Mouse (Mus musculus) liver, embryonic 12.5 days (tissue): Measurements from ENCODE around the gene Mettl24. TPM values are rescaled to one million over a fixed set of nuclear protein-coding genes. Genes with fewer than 3 reads are reported as not detected.

Source experiments
- ATAC-seq: fragments of 200-750 bp; cut with Nextera tagmentation; 2 replicates; pipeline ENCODE4 v1.8.0; 2017; ENCODE audit warnings: moderate number of reproducible peaks, mild to moderate bottlenecking, moderate library complexity
- H3K27ac ChIP-seq: fragments of 300-500 bp; sonication (generic); 2 replicates; pipeline ENCODE4 v1.5.1; 2016; ENCODE audit warnings: mild to moderate bottlenecking
- H3K27me3 ChIP-seq: fragments of 300-500 bp; sonication (generic); replicated peaks from 2 replicates; pipeline ENCODE4 v1.6.1; 2016; ENCODE audit warnings: mild to moderate bottlenecking, moderate library complexity
- H3K36me3 ChIP-seq: fragments of 300-500 bp; sonication (generic); 2 replicates; pipeline ENCODE4 v1.6.1; 2016; ENCODE audit warnings: mild to moderate bottlenecking, moderate library complexity
- H3K4me1 ChIP-seq: fragments of 300-500 bp; sonication (generic); 2 replicates; pipeline ENCODE4 v1.6.1; 2016
- H3K4me2 ChIP-seq: fragments of 300-500 bp; sonication (generic); 2 replicates; pipeline ENCODE4 v1.6.1; 2016; ENCODE audit warnings: mild to moderate bottlenecking, moderate library complexity
- H3K4me3 ChIP-seq: fragments of 300-500 bp; sonication (generic); 2 replicates; pipeline ENCODE4 v1.5.1; 2016; ENCODE audit warnings: mild to moderate bottlenecking, moderate library complexity
- H3K9ac ChIP-seq: fragments of 300-500 bp; sonication (generic); 2 replicates; pipeline ENCODE4 v1.6.1; 2016; ENCODE audit warnings: mild to moderate bottlenecking, moderate library complexity
- H3K9me3 ChIP-seq: fragments of 300-500 bp; sonication (generic); replicated peaks from 2 replicates; pipeline ENCODE4 v1.6.1; 2016; ENCODE audit warnings: mild to moderate bottlenecking, moderate library complexity
- WGBS: fragments of 180-500 bp; shearing (Covaris S2); methylation state at CpG from one replicate; pipeline ENCODE4 v1.1.7; 2016; ENCODE audit not compliant: insufficient replicate concordance; 5-methylcytosine and 5-hydroxymethylcytosine counted together
- polyA plus RNA-seq: library from polyadenylated mRNA; unstranded; fragments of >200 nt; fragmentation: Nextera tagmentation; extraction: Ambion mirVana; gene quantifications from 2 replicates; pipeline ENCODE4 v1.2.1, GENCODE M21; 2016

The Mettl24 gene
- polyA plus RNA-seq, 1 experiment from 2014 or later: 0.87 TPM

DNA sequence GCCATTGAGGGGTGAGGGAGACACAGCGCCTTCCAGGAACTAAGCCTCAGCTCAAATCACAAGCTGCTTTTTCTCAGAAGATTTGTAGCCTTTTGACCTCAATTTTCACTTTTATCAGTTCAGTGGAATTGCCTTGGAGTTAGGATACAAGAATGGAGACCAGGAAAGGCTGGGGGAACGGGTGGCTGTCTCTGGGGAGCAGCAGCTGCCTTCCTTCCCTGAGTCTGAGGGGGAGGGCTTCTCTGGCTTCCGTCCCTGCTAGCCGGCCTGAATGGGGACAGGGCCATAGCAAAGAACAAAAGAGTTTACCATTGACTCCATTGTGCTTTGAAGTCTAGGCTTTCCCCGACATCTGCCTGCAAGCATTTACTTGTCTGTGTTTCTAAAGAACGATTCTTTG lies 41.3 kb downstream of the Mettl24 start:
- no peaks in the 10 kb centered on the region for H3K9me3 ChIP-seq
- H3K4me3 ChIP-seq: no peak overlapping the region
- ATAC-seq: no peak
- no peaks in the 10 kb centered on the region for H3K36me3 ChIP-seq
- H3K9ac ChIP-seq: no peak overlapping the region
- no peak overlapping the region for H3K27ac ChIP-seq
- no peaks in the 10 kb centered on the region for H3K4me1 ChIP-seq
- H3K4me2 ChIP-seq: no peak overlapping the region
- H3K27me3 ChIP-seq: peaks cover 4% of the 10 kb centered on the region; the same call in 1 of the 2 replicates
- WGBS: 54% methylated on average over 6 of the region's 6 CpGs

- Histone ChIP-seq H3K27me3 (no peaks in the 10 kb centered on the region; the same call in 1 of the 2 replicates), H3K9me3 (no peaks in the 10 kb centered on the region)
- WGBS: 52% methylated on average over 4 of the region's 4 CpGs
Measured at GRCm38 (mm10) chr10:40725066-40725465, 42.0 kb downstream of the Mettl24 start.

GRCm38 (mm10) chr10:40725471-40725870 lies 42.4 kb downstream of the Mettl24 start:
- Histone ChIP-seq H3K27me3 (no peaks in the 10 kb centered on the region; the same call in 1 of the 2 replicates), H3K9ac (no peak overlapping the region), H3K27ac (no peak overlapping the region), H3K4me1 (no peaks in the 10 kb centered on the region), H3K4me3 (no peak overlapping the region), H3K36me3 (no peaks in the 10 kb centered on the region), H3K9me3 (no peaks in the 10 kb centered on the region), H3K4me2 (no peak overlapping the region)
- 42% methylated on average over 4 of the region's 4 CpGs for WGBS
- no peak for ATAC-seq

More at GRCm38 (mm10) chr10:40725066-40725465, 42.0 kb downstream of the Mettl24 start:
- no peak overlapping the region for H3K4me2 ChIP-seq
- no peak overlapping the region for H3K9ac ChIP-seq
- no peaks in the 10 kb centered on the region for H3K4me1 ChIP-seq
- no peak for ATAC-seq
- H3K36me3 ChIP-seq: no peaks in the 10 kb centered on the region
- H3K4me3 ChIP-seq: no peak overlapping the region
- no peak overlapping the region for H3K27ac ChIP-seq

DNA sequence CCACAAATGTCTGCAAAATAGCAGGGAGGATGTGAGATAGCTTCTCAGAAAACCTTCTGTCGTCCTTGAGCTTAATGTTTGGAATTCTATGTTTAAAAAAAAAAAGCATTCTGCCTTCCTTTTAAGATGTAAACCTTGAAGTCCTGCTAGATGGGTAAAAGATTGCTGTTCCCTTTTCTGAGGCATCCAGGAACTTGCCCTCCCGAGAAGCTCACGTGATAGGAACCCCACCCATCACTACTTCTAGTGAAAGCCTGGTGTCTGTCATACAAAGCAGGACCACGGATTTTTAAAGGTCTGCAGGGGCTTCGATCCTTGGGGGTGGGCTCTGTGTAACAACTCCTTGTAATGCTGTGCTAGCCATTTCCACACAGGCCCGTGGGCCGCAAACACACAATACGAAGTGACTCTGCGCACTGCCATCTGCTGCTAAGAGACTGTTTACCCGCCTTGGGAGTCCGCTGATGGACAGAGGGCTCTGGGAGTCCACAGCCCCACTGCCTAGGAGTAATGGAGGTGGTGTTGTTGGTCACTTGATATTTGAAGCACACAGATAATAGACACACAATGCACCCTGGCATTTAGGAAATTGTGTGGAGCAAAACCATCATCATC lies 43.3 kb downstream of the Mettl24 start:
- 45% methylated on average over 11 of the region's 11 CpGs for WGBS

DNA sequence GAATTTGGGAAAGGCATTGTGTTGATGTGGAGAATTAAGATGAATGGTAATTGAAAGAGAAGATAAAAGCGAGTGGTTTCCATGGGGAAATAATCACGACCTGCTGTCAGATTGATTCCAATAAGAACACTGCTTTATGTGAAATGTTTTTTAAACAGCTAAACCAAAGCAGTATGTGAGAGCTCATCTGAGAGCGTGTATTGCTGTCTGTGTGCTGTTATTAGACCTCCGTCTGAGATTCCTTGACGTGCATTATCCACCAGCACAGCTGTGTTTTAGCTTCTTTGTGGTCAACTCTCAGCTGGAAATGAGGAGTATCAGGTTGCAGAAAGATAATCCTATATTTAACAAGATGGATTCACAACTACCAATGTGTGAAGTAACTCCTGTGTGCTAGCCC lies 43.9 kb downstream of the Mettl24 start:
- H3K27me3 ChIP-seq: peaks cover 5% of the 10 kb centered on the region; the same call in 1 of the 2 replicates
- no peak overlapping the region for H3K27ac ChIP-seq
- ATAC-seq: no peak
- no peak overlapping the region for H3K4me3 ChIP-seq
- 58% methylated on average over 5 of the region's 5 CpGs for WGBS
- no peaks in the 10 kb centered on the region for H3K9me3 ChIP-seq
- H3K4me1 ChIP-seq: no peaks in the 10 kb centered on the region
- no peaks in the 10 kb centered on the region for H3K36me3 ChIP-seq
- no peak overlapping the region for H3K9ac ChIP-seq
- H3K4me2 ChIP-seq: no peak overlapping the region

More for the DNA sequence above, 43.3 kb downstream of the Mettl24 start:
- no peak overlapping the region for H3K27ac ChIP-seq
- no peaks in the 10 kb centered on the region for H3K4me1 ChIP-seq
- no peak overlapping the region for H3K4me3 ChIP-seq
- no peak overlapping the region for H3K4me2 ChIP-seq
- H3K27me3 ChIP-seq: no peaks in the 10 kb centered on the region; the same call in 1 of the 2 replicates
- H3K36me3 ChIP-seq: no peaks in the 10 kb centered on the region
- no peak overlapping the region for H3K9ac ChIP-seq
- H3K9me3 ChIP-seq: no peaks in the 10 kb centered on the region
- ATAC-seq: no peak

DNA sequence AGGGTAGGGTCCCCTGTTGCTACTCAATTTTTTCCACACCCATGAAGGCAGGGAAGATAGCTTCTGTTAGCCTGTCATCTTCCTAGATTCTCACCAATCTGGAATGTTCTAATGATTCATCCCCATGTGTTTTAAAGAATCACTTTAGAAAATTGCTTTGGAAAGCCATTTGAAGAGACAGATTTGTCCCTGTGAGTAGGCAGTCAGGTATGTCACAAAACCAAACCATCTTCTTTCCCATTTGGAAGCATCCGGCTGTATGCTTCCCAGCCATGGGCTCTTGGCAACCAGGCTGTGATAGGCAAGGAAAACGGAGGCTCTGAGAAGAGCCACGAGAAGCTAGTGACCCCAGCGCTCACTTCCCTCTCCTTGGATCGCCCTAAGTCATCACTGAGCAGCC lies 47.1 kb downstream of the Mettl24 start:
- no peaks in the 10 kb centered on the region for H3K36me3 ChIP-seq
- 66% methylated on average over 5 of the region's 5 CpGs for WGBS
- H3K27ac ChIP-seq: no peak overlapping the region
- no peaks in the 10 kb centered on the region for H3K4me1 ChIP-seq
- ATAC-seq: no peak
- H3K9ac ChIP-seq: no peak overlapping the region
- H3K27me3 ChIP-seq: peaks cover 5% of the 10 kb centered on the region; the same call in 1 of the 2 replicates
- no peaks in the 10 kb centered on the region for H3K9me3 ChIP-seq
- H3K4me3 ChIP-seq: no peak overlapping the region
- no peak overlapping the region for H3K4me2 ChIP-seq

DNA sequence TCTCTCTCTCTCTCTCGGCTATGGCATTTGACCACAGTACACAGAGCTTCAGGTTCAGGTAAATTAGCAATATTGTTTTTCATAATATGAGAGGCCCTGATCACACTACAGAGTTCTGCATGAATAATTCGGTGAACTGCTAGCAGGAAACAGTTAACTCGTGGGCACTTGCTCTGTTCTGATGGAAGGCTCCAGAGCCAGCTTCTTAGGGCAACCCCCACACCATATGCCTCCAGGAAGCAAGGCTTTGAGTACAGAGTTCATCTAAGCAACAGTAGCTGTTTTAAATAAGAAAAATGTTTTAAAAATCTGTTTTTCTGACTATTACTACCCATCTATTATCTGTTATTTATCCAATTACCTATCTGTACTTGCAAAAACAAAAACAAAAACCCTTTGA lies 50.2 kb downstream of the Mettl24 start:
- Histone ChIP-seq H3K4me3 (no peak overlapping the region), H3K9ac (no peak overlapping the region), H3K27ac (no peak overlapping the region), H3K9me3 (no peaks in the 10 kb centered on the region), H3K36me3 (no peaks in the 10 kb centered on the region), H3K4me1 (no peaks in the 10 kb centered on the region), H3K27me3 (peaks cover 5% of the 10 kb centered on the region), H3K4me2 (no peak overlapping the region)
- 45% methylated on average over 3 of the region's 3 CpGs for WGBS
- ATAC-seq: no peak

- Histone ChIP-seq H3K4me3 (no peak overlapping the region), H3K36me3 (no peaks in the 10 kb centered on the region), H3K4me2 (no peak overlapping the region), H3K27me3 (peaks cover 5% of the 10 kb centered on the region; the same call in 1 of the 2 replicates), H3K9ac (no peak overlapping the region), H3K27ac (no peak overlapping the region), H3K9me3 (no peaks in the 10 kb centered on the region), H3K4me1 (0 out of 2 replicates have a peak, but pooled peaks cover 4% of the 10 kb centered on the region)
- ATAC-seq: no peak
- WGBS: 76% methylated on average over 6 of the region's 6 CpGs
Measured at GRCm38 (mm10) chr10:40736172-40736571, 53.1 kb downstream of the Mettl24 start.

DNA sequence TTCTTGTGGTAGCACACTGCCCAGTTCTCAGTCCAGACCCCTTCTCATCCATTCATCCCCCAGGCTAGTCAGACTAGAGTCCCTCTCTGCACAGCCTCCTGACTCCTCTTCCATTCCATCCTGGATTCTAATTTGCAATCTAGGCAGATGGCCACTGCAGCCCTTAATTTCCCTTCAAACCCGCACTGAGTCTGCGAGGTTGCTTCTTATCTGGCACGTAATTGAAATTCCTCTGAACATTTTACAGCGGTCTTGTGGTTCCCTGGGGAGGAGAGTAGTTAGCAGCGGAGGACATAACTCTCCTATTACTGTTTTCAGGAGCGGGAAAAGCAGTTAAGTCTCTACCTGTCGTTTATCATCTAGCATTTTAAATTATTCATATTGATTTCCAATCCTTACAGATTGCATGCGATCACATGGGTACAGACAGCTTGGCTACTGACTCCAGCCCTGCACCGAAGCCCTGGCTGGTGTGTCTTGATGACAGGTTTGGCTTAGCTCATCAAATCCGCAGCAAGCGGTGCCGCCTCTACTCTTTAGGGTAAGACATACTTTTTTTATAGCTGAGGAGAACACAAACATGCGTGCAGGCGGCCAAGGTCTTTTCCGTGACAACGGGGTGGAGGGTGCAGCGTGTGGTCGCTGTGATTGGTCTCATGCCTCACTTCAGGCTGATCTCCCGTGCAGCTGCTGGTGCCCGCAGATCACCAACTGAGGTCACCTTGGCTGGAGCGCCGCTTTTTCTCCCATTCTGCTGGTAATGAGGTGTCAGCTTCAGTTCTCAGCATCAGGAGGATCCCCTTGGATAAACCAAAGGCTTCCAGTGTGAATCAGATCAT lies 54.4 kb downstream of the Mettl24 start:
- Histone ChIP-seq H3K4me3 (no peak overlapping the region), H3K9ac (no peak overlapping the region), H3K4me2 (no peak overlapping the region), H3K9me3 (no peaks in the 10 kb centered on the region), H3K4me1 (0 out of 2 replicates have a peak, but pooled peaks cover 4% of the 10 kb centered on the region), H3K36me3 (no peaks in the 10 kb centered on the region), H3K27me3 (no peaks in the 10 kb centered on the region; the same call in 1 of the 2 replicates), H3K27ac (no peak overlapping the region)
- no peak for ATAC-seq
- 61% methylated on average over 22 of the region's 22 CpGs for WGBS

DNA sequence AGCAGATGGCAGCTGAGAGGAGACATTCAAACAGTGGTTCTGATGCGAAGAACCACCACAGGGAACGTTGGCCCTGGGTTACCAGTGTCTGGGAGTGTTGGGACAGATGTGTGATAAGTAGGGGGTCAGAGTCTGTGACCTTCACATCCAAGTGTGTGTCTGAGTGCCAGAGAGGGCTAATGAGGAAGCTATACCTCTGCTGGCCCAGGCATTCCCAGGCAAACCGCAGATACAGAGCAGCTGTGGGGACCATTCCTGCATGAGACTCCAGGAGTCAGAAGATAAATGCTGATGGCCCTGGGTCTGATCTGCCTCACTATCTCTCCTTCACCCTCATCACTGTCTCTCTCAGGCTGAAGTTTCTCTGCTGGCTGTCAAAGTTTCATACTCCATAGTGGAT lies 57.6 kb downstream of the Mettl24 start:
- 37% methylated on average over 3 of the region's 3 CpGs for whole genome bisulfite sequencing
- Histone ChIP-seq H3K36me3 (no peaks in the 10 kb centered on the region), H3K9ac (no peak overlapping the region), H3K27me3 (no peaks in the 10 kb centered on the region; the same call in 1 of the 2 replicates), H3K4me1 (0 out of 2 replicates have a peak, but pooled peaks cover 4% of the 10 kb centered on the region), H3K9me3 (no peaks in the 10 kb centered on the region), H3K4me3 (no peak overlapping the region), H3K4me2 (no peak overlapping the region), H3K27ac (no peak overlapping the region)
- no peak for ATAC-seq

DNA sequence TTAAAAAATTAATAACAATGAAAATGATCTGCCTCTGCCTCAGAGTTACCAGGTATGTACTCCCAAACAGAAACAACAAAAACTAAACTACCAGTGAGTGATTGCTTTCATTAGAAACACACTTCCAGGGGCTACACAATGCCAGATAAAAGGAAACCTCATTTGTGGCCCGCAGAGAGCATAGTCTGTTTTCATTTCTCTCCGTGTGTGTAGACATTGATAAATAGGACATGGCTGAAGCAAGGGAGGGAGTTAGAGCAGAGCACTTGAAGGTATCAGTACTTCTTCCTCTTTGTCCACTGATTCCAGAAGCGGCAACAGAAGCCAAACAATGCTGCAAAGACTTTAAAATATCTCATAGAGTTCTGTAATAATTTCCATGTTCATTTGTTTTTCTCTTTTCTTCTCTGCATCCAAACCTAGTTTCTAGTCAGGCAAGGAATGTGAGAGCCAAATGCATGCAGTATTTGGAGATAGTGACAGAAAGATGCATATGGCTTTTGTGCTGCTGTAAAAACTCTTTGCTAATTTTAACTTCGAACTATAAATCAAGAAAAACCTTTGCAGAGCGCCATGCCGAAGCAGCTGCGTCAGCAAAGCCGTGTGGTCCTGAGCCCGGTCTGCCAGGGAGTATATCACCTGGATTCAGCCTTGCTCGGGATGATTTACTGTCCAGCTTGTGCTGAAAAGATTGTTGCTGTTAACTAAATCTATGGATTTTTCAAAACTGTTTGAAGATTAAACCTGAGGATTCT lies 67.4 kb downstream of the Mettl24 start:
- ATAC-seq: no peak
- 53% methylated on average over 10 of the region's 10 CpGs for WGBS
- H3K27me3 ChIP-seq: no peaks in the 10 kb centered on the region
- no peaks in the 10 kb centered on the region for H3K4me1 ChIP-seq
- no peak overlapping the region for H3K4me3 ChIP-seq
- no peaks in the 10 kb centered on the region for H3K9me3 ChIP-seq
- no peak overlapping the region for H3K4me2 ChIP-seq
- H3K36me3 ChIP-seq: no peaks in the 10 kb centered on the region
- H3K27ac ChIP-seq: no peak overlapping the region
- H3K9ac ChIP-seq: no peak overlapping the region

DNA sequence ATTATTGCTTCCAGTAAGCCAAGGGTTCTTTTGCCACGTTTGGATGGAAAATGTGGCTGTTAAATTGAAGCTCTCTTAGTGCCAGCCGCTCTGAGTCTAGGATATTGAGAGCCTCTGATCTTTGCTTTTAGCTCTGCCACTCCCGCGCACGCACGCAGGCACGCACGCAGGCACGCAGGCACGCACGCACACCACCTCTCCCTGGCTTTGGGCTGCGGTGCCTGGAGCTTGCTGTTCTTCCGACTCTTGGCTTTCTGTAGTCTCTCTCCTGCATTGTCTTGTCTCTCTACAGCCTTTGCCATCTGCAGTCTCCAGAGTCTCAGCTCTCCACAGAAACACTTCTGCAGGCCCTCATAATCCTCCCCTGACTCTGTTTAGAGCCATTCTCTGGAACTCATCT lies 68.1 kb downstream of the Mettl24 start:
- no peak overlapping the region for H3K27ac ChIP-seq
- no peak for ATAC-seq
- H3K36me3 ChIP-seq: no peaks in the 10 kb centered on the region
- no peaks in the 10 kb centered on the region for H3K9me3 ChIP-seq
- WGBS: 70% methylated on average over 13 of the region's 13 CpGs
- H3K4me1 ChIP-seq: no peaks in the 10 kb centered on the region
- no peak overlapping the region for H3K4me2 ChIP-seq
- no peak overlapping the region for H3K4me3 ChIP-seq
- no peak overlapping the region for H3K9ac ChIP-seq
- H3K27me3 ChIP-seq: no peaks in the 10 kb centered on the region
